Mouse (Mus musculus) G1E (cell line): ENCODE measurements around the gene Sys1. TPM values are rescaled to one million over a fixed set of nuclear protein-coding genes. Genes with fewer than 3 reads are reported as not detected.

Experiments used
- ATAC-seq: 2 replicates; pipeline ENCODE4 v1.8.0; 2016; ENCODE audit warnings: mild to moderate bottlenecking; ENCODE audit not compliant: insufficient number of reproducible peaks, poor library complexity, low FRiP score, severe bottlenecking; ENCODE audit errors: extremely low read depth
- DNase-seq: peaks from one replicate; pipeline ENCODE4 v3.0.0; 2012; ENCODE audit warnings: low spot score
- H3K27me3 ChIP-seq: 2 replicates; pipeline ENCODE4 v1.6.1; 2012; ENCODE audit warnings: mild to moderate bottlenecking, low read length, inconsistent platforms; ENCODE audit not compliant: insufficient read depth
- H3K36me3 ChIP-seq: replicated peaks from 2 replicates; pipeline ENCODE3; 2012; ENCODE audit warnings: mild to moderate bottlenecking, inconsistent platforms
- H3K4me1 ChIP-seq: 2 replicates; pipeline ENCODE4 v1.6.1; 2012; ENCODE audit warnings: low read depth, low read length, inconsistent platforms, mixed read lengths; ENCODE audit not compliant: insufficient read depth
- H3K4me3 ChIP-seq: 2 replicates; pipeline ENCODE4 v1.5.1; 2012; ENCODE audit warnings: low read depth, mild to moderate bottlenecking, inconsistent platforms, low read length, moderate library complexity, mixed read lengths
- H3K9me3 ChIP-seq: replicated peaks from 2 replicates; pipeline ENCODE4 v1.6.1; 2012; ENCODE audit warnings: inconsistent platforms
- CTCF ChIP-seq: IDR thresholded peaks from 2 replicates; pipeline ENCODE4 v1.5.1; 2012; ENCODE audit warnings: low read depth, low read length, inconsistent platforms, mixed read lengths
- GATA1 ChIP-seq: IDR thresholded peaks from 2 replicates; pipeline ENCODE4 v1.6.1; 2012; ENCODE audit warnings: borderline replicate concordance, low read length, inconsistent platforms, mixed read lengths
- GATA2 ChIP-seq: IDR thresholded peaks from 2 replicates; pipeline ENCODE4 v1.6.1; 2012; ENCODE audit warnings: low read depth, low read length, inconsistent platforms, borderline replicate concordance
- POLR2AphosphoS5 ChIP-seq: IDR thresholded peaks from 2 replicates; pipeline ENCODE4 v1.6.1; 2012; ENCODE audit warnings: low read depth, low read length, inconsistent platforms; ENCODE audit not compliant: insufficient replicate concordance
- TAL1 ChIP-seq: conservative IDR thresholded peaks from 2 replicates; pipeline ENCODE4 v1.6.1; 2012; ENCODE audit warnings: low read depth, low read length, inconsistent platforms, mixed read lengths
- polyA plus RNA-seq: library from polyadenylated mRNA; stranded (reverse); fragments of >175 nt; gene quantifications from 2 replicates; pipeline ENCODE4 v1.2.3, GENCODE M21; 2012
- total RNA-seq, 2 experiments: library from RNA; stranded (forward) in 1 of 2; stranded (reverse) in 1 of 2; fragments of 200-1000 nt in 1 of 2; fragments of >200 nt in 1 of 2; fragmentation: Nextera tagmentation in 1 of 2; gene quantifications; 2 replicates each; pipeline ENCODE4 v1.2.3; 2014 to 2017

Sys1 gene
- total and polyA plus RNA-seq, 3 experiments = 37.0 to 142 (median 50.6) TPM

DNA sequence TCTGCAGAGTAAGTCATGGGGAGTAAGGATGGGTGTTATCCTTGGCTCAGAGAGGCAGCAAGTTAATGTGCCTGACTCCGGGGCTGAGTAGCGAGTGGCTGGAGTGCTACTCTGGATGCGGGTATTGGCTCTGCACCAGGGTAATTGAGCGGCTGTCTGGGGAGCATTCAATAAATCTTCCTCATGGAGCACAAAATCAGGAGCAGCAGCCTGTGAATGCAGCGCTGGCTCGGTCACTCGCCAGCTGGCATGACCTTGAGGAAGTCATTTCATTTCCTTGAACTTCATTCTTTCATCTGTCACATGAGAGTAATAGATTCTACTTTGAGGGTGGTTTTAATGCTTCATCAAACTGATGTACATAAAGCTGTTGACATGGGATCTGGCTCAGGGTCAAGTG lies 43.7 kb downstream of the Sys1 start:
- H3K9me3 ChIP-seq = peaks cover 8% of the 10 kb centered on the region; the same call in 1 of the 2 replicates
- no peak for TF ChIP-seq GATA2
- TF ChIP-seq TAL1 = no peak
- no peak for TF ChIP-seq CTCF
- no peak for TF ChIP-seq POLR2AphosphoS5
- no peak for TF ChIP-seq GATA1
- H3K4me1 ChIP-seq = peaks cover 24% of the 10 kb centered on the region
- H3K36me3 ChIP-seq = peaks cover 67% of the 10 kb centered on the region
- no peaks in the 10 kb centered on the region for H3K27me3 ChIP-seq
- DNase-seq (no peak), ATAC-seq (no peak)
- H3K4me3 ChIP-seq = no peak overlapping the region

DNA sequence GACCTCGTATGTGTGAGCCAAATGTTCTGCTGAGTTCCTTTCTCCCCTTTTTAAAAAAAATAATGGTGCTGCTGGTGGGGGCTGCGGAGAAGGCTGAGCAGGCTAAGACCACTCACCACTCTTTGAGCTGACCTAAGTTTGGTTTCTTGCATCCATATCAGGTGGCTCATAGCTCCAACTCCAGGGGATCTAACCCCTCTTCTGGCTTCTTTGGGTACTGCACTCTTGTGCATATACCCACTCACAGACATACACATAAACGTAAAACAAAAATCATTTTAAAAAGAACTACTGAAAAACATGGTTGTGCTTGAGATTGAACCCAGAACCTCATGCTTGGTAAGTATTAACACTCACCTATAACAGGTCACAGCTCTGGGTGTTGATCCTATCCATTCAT lies 48.2 kb downstream of the Sys1 start:
- no peak for DNase-seq
- Histone ChIP-seq H3K27me3 (no peaks in the 10 kb centered on the region), H3K9me3 (peaks cover 8% of the 10 kb centered on the region; the same call in 1 of the 2 replicates), H3K4me3 (no peak overlapping the region), H3K4me1 (peaks cover 9% of the 10 kb centered on the region; the same call in 1 of the 2 replicates), H3K36me3 (peaks cover 97% of the 10 kb centered on the region)
- ATAC-seq = no peak
- TF ChIP-seq POLR2AphosphoS5 (no peak), TAL1 (no peak), CTCF (no peak), GATA2 (no peak), GATA1 (no peak)

DNA sequence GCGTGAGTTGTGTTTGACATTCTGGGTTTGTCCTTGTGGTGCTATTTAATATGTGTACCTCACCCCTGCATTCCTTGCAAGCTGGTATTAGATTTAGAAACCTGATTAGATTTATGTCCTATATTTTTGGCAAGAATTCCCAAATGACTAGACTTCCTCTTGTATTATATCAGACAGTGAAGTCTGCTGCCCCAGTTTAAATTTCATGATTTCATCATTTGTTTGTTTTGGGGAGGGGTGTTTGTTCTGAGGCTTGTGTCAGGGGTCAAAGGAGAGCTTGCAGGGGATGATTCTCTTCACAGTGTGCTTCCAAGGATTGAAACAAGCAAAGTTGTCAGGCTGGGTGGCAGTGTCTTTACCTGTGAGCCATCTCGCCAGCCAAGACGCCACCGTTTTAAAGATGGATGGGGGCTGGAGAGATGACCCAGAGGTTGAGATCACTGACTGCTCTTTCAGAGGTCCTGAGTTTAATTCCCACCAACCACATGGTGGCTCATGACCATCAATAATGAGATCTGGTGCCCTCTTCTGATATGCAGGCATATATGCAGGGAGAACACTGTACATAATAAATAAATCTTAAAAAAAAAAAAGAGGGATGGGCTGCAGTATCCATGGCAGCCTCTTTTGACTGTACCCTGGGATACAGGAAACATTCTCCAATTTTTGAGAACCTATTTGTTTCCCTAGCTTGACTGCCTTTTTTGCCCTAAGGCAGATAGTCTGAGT lies 49.0 kb downstream of the Sys1 start:
- ATAC-seq (no peak), DNase-seq (no peak)
- no peak for TF ChIP-seq POLR2AphosphoS5
- TF ChIP-seq CTCF = no peak
- no peak for TF ChIP-seq GATA2
- TF ChIP-seq GATA1 = no peak
- no peak for TF ChIP-seq TAL1
- H3K4me1 ChIP-seq = peaks cover 3% of the 10 kb centered on the region; the same call in 1 of the 2 replicates
- peaks cover 8% of the 10 kb centered on the region; the same call in 1 of the 2 replicates for H3K9me3 ChIP-seq
- H3K4me3 ChIP-seq = no peak overlapping the region
- no peaks in the 10 kb centered on the region for H3K27me3 ChIP-seq
- peaks cover 97% of the 10 kb centered on the region for H3K36me3 ChIP-seq

DNA sequence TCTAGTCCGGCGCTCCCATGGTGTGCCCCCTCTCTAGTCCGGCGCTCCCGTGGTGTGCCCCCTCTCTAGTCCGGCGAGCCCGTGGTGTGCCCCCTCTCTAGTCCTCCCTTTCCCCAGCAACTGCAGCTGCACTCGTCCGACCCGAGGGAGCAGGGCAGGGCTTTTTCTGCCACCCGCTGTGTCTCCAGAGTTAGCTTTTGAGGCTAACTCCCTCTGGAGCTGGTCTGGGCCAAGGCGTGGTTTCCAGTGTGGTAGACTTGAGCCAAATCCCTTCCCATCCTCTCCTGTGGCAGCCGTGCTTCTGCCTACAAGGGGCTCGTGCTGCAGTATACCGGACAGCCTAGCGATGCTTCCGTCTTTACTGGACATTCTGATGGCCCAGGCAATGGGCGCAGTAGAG lies 51.0 kb downstream of the Sys1 start:
- H3K27me3 ChIP-seq = no peaks in the 10 kb centered on the region
- no peak overlapping the region for H3K4me3 ChIP-seq
- TF ChIP-seq TAL1 (no peak), GATA1 (no peak), POLR2AphosphoS5 (no peak), GATA2 (no peak), CTCF (no peak)
- H3K36me3 ChIP-seq = peaks cover 82% of the 10 kb centered on the region
- H3K4me1 ChIP-seq = peaks cover 5% of the 10 kb centered on the region; the same call in 1 of the 2 replicates
- no peak for DNase-seq
- peaks cover 8% of the 10 kb centered on the region; the same call in 1 of the 2 replicates for H3K9me3 ChIP-seq
- ATAC-seq = no peak

- Histone ChIP-seq H3K27me3 (peaks cover 8% of the 10 kb centered on the region), H3K36me3 (peaks cover 54% of the 10 kb centered on the region), H3K4me3 (no peak overlapping the region), H3K4me1 (peaks cover 5% of the 10 kb centered on the region; the same call in 1 of the 2 replicates), H3K9me3 (no peaks in the 10 kb centered on the region)
- no peak for TF ChIP-seq TAL1
- TF ChIP-seq CTCF = no peak
- no peak for TF ChIP-seq POLR2AphosphoS5
- no peak for TF ChIP-seq GATA1
- no peak for TF ChIP-seq GATA2
- DNase-seq = no peak
- ATAC-seq = no peak
Measured at GRCm38 (mm10) chr2:164510621-164511190, 53.9 kb downstream of the Sys1 start.

GRCm38 (mm10) chr2:164512121-164512909 lies 55.6 kb downstream of the Sys1 start:
- no peak for DNase-seq
- Histone ChIP-seq H3K9me3 (no peaks in the 10 kb centered on the region; the same call in 1 of the 2 replicates), H3K4me3 (no peak overlapping the region), H3K27me3 (peaks cover 13% of the 10 kb centered on the region), H3K4me1 (peaks cover 7% of the 10 kb centered on the region; the same call in 1 of the 2 replicates), H3K36me3 (peaks cover 37% of the 10 kb centered on the region)
- no peak for ATAC-seq
- TF ChIP-seq TAL1 (no peak), GATA1 (no peak), CTCF (no peak), GATA2 (no peak), POLR2AphosphoS5 (no peak)
